Mouse (Mus musculus) ES-Bruce4 (cell line): ENCODE measurements around the gene Plac1. TPM values are rescaled to one million over a fixed set of nuclear protein-coding genes. Genes with fewer than 3 reads are reported as not detected.
"Not testable (repeated sequence)": the region's sequence is repeated elsewhere in the genome, so short reads cannot be mapped to it uniquely, and the experiment has no call there.

Experiments used
- H3K27ac ChIP-seq: 2 replicates; pipeline ENCODE4 v1.5.1; 2012; ENCODE audit warnings: low read length, inconsistent platforms; ENCODE audit not compliant: insufficient read depth
- H3K27me3 ChIP-seq: 2 replicates; pipeline ENCODE4 v1.6.1; 2012; ENCODE audit warnings: mild to moderate bottlenecking, low read length, inconsistent platforms; ENCODE audit not compliant: control insufficient read depth, poor library complexity, insufficient read depth, severe bottlenecking
- H3K36me3 ChIP-seq: 2 replicates; pipeline ENCODE4 v1.6.1; 2012; ENCODE audit warnings: inconsistent platforms, mild to moderate bottlenecking, low read length, moderate library complexity; ENCODE audit not compliant: control insufficient read depth, poor library complexity, insufficient read depth, severe bottlenecking
- H3K4me1 ChIP-seq: one replicate; pipeline ENCODE4 v1.8.1; 2011; ENCODE audit warnings: low read length; ENCODE audit not compliant: control insufficient read depth, insufficient read depth
- H3K4me3 ChIP-seq: 2 replicates; pipeline ENCODE4 v1.5.1; 2011; ENCODE audit warnings: low read depth, mild to moderate bottlenecking, low read length
- H3K9ac ChIP-seq: 2 replicates; pipeline ENCODE4 v1.6.1; 2012; ENCODE audit warnings: low read depth, mild to moderate bottlenecking, inconsistent platforms; ENCODE audit not compliant: poor library complexity, severe bottlenecking
- H3K9me3 ChIP-seq: replicated peaks from 2 replicates; pipeline ENCODE4 v1.6.1; 2012; ENCODE audit warnings: mild to moderate bottlenecking, low read length, inconsistent platforms; ENCODE audit not compliant: control insufficient read depth, poor library complexity, insufficient read depth, severe bottlenecking
- CTCF ChIP-seq: IDR thresholded peaks from one replicate; pipeline ENCODE4 v1.8.1; 2011; ENCODE audit warnings: low read depth, low read length
- EP300 ChIP-seq: IDR thresholded peaks from 2 replicates; pipeline ENCODE4 v1.6.1; 2011; ENCODE audit warnings: low read depth, low read length; ENCODE audit not compliant: insufficient read depth
- POLR2A ChIP-seq: IDR thresholded peaks from one replicate; pipeline ENCODE4 v1.8.1; 2011; ENCODE audit warnings: low read length; ENCODE audit not compliant: insufficient read depth
- polyA plus RNA-seq: library from polyadenylated mRNA; stranded (reverse); fragments of >200 nt; gene quantifications from 2 replicates; pipeline ENCODE4 v1.2.4, GENCODE M21; 2011; ENCODE audit warnings: low read depth; ENCODE audit not compliant: missing spikeins, insufficient read depth, insufficient read length

The Plac1 gene
- polyA plus RNA-seq, 1 experiment = 2.1 TPM

DNA sequence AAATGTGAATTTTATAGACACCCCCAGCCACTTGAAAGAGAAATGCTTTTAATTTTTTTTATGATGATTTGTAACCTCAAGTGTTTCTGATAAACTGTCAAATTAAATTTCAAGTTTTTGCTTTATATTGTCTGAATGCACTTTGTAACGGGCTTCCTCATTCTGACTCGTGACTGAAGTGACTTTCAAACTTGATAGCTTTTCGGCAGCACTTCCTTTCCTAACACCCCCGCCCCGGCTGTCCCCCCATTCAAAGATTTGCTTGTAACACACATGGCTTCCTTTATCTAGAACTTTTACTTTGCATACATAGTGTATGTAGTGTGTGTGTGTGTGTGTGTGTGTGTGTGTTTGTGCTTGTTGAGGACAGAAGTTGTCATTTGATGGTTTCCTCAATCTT, 210.4 kb downstream of the Plac1 start:
- H3K9me3 ChIP-seq = no peaks in the 10 kb centered on the region
- H3K4me3 ChIP-seq = no peak overlapping the region
- no peaks in the 10 kb centered on the region for H3K4me1 ChIP-seq
- no peaks in the 10 kb centered on the region for H3K27me3 ChIP-seq
- no peak overlapping the region for H3K9ac ChIP-seq
- H3K27ac ChIP-seq = no peak overlapping the region
- no peaks in the 10 kb centered on the region for H3K36me3 ChIP-seq
- TF ChIP-seq EP300 (no peak), POLR2A (no peak), CTCF (no peak)

DNA sequence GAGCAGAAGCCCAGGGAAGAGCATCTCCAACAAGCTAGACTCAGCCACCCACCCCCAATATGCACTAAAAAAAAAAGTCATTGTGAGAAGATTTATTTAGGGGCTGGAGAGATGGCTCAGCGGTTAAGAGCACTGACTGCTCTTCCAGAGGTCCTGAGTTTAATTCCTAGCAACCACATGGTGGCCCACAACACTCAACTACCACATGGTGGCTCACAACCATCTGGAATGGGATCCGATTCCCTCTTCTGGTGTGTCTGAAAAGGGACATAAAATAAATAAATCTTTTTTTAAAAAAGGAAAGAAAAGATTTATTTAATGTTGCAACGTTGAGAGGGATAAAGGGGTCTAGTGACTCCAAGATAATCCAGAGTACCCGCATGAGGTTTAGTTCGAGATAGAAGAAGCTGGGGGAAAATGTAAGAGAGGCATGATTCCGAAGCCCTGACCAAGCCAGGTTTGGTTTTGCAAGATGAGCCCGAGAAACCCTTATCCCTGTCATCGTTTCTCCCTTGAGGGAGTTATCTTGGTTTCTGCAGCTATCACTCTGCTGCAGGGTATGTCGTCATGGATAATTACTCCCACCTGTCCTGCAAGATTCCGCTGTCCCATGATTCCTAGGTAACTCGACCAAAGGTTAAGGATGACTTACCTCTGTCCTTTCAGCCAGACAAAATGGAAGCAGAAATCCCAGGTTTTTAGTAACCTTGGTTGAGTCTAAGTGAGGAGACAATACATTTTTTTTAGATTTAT, 214.3 kb downstream of the Plac1 start:
- no peaks in the 10 kb centered on the region for H3K9me3 ChIP-seq
- no peaks in the 10 kb centered on the region for H3K4me1 ChIP-seq
- no peaks in the 10 kb centered on the region; the same call in 1 of the 2 replicates for H3K36me3 ChIP-seq
- TF ChIP-seq EP300 (no peak), POLR2A (no peak), CTCF (no peak)
- H3K27ac ChIP-seq = no peak overlapping the region
- no peak overlapping the region for H3K9ac ChIP-seq
- H3K27me3 ChIP-seq = no peaks in the 10 kb centered on the region
- H3K4me3 ChIP-seq = no peak overlapping the region

DNA sequence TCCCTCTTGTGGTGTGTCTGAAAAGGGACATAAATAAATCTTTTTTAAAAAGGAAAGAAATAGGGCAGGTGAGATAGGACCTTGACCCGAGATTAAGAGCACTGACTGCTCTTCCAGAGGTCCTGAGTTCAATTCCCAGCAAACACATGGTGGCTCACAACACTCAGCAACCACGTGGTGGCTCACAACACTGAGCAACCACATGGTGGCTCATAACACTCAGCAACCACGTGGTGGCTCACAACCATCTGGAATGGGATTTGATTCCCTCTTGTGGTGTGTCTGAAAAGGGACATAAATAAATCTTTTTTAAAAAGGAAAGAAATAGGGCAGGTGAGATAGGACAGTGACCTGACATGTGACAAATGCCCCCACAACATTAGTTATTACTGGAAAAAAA, 215.6 kb downstream of the Plac1 start:
- not testable (repeated sequence) for H3K27ac ChIP-seq

DNA sequence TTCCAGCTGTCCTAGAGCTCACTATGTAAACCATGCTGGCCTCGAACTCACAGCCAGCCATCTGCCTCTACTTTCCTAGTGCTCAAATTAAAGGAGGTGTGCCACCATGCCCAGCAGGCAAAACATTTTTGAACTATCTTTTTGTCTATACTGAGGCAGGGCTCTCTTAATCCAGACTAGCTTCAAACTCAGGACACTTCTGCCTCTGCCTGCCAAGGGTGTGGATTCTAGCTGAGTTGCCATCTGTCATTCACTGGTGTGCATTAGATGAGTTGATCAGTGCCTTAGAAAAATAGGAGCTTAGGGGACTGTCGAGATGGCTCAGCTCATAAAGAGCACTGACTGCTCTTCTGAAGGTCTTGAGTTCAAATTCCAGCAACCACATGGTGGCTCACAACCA, 216.9 kb downstream of the Plac1 start:
- no peak overlapping the region for H3K27ac ChIP-seq
- TF ChIP-seq CTCF (no peak), EP300 (no peak), POLR2A (no peak)
- H3K36me3 ChIP-seq = peaks cover 6% of the 10 kb centered on the region
- H3K27me3 ChIP-seq = no peaks in the 10 kb centered on the region
- H3K9ac ChIP-seq = no peak overlapping the region
- no peaks in the 10 kb centered on the region for H3K9me3 ChIP-seq
- no peak overlapping the region for H3K4me3 ChIP-seq
- H3K4me1 ChIP-seq = no peaks in the 10 kb centered on the region

More for the DNA sequence above, 215.6 kb downstream of the Plac1 start:
- H3K27me3 ChIP-seq, H3K4me1 ChIP-seq, H3K4me3 ChIP-seq, H3K9me3 ChIP-seq, H3K9ac ChIP-seq, H3K36me3 ChIP-seq: not testable (repeated sequence)

Other genes with a start within 250 kb of the Plac1 start
- 25.4 and 28.7 TPM in 2 replicates for gene Fam122b, start 29.7 kb upstream of the Plac1 start, polyA plus RNA-seq
- not detected in 2 replicates for gene Fam122c, start 33.3 kb upstream of the Plac1 start, polyA plus RNA-seq
- 11.3 and 12.1 TPM in 2 replicates for gene Mospd1, start 130.4 kb upstream of the Plac1 start, polyA plus RNA-seq
- gene Etd, start 194.8 kb upstream of the Plac1 start, polyA plus RNA-seq = not detected in 2 replicates